Mouse (Mus musculus) bone marrow macrophage, adult 2 months (primary cell): ENCODE measurements around the gene Slc22a23.

Experiments
- CTCF ChIP-seq: IDR thresholded peaks from 2 replicates; pipeline ENCODE4 v1.5.1; 2012; ENCODE audit warnings: low read depth, mild to moderate bottlenecking, low read length, moderate library complexity
- POLR2A ChIP-seq: IDR thresholded peaks from 2 replicates; pipeline ENCODE4 v1.6.1; 2012; ENCODE audit warnings: mild to moderate bottlenecking, low read depth, low read length, borderline replicate concordance

DNA sequence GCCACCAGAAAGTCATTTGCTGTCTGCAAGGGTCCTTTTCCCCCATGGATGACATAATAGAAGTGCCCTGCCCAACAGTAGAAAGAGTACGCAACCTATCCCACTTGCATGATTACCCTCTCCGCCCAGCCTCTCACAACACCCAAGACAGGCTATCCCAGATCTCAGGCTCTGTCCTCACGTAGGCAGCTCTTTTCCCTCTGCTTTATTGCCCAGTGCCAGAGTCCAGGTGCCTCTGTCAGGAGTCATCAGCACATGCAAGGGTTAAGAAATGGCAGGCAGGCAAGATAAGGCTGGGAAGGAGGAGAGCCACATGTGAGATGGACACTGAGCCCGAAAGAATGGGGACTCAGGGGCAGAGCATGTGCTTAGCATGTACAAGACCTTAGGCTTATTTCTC is 24.5 kb downstream of the Slc22a23 start:
- TF ChIP-seq CTCF (no peak), POLR2A (no peak)
